Mouse (Mus musculus) stomach, postnatal 0 days (tissue): ENCODE results near the gene Tmcc2. TPM values are rescaled to one million over a fixed set of nuclear protein-coding genes. Genes with fewer than 3 reads are reported as not detected.

Experiments used
- ATAC-seq: fragments of 200-750 bp; cut with Nextera tagmentation; 2 replicates; pipeline ENCODE4 v1.8.0; 2017; ENCODE audit not compliant: low FRiP score, low TSS enrichment
- DNase-seq: peaks from one replicate; pipeline ENCODE4 v3.0.0-alpha.2; 2016; ENCODE audit warnings: low spot score
- H3K27ac ChIP-seq: fragments of 300-500 bp; sonication (generic); replicated peaks from 2 replicates; pipeline ENCODE4 v1.5.1; 2014; ENCODE audit warnings: mild to moderate bottlenecking, control low read depth
- H3K27me3 ChIP-seq: fragments of 300-500 bp; sonication (generic); 2 replicates; pipeline ENCODE4 v1.6.1; 2014; ENCODE audit warnings: low read length; ENCODE audit not compliant: control insufficient read depth, insufficient read depth
- H3K36me3 ChIP-seq: fragments of 300-500 bp; sonication (generic); 2 replicates; pipeline ENCODE4 v1.6.1; 2014; ENCODE audit warnings: low read length, mixed read lengths; ENCODE audit not compliant: control insufficient read depth, insufficient read depth
- H3K4me1 ChIP-seq: fragments of 300-500 bp; sonication (generic); replicated peaks from 2 replicates; pipeline ENCODE4 v1.6.1; 2014; ENCODE audit warnings: antibody characterized with exemption; ENCODE audit not compliant: control insufficient read depth, insufficient read depth
- H3K4me2 ChIP-seq: fragments of 300-500 bp; sonication (generic); replicated peaks from 2 replicates; pipeline ENCODE4 v1.6.1; 2014; ENCODE audit warnings: low read depth, mild to moderate bottlenecking, control low read depth, moderate library complexity
- H3K4me3 ChIP-seq: fragments of 300-500 bp; sonication (generic); 2 replicates; pipeline ENCODE4 v1.5.1; 2014; ENCODE audit warnings: low read depth, low read length, control low read depth
- H3K9ac ChIP-seq: fragments of 300-500 bp; sonication (generic); 2 replicates; pipeline ENCODE4 v1.6.1; 2014; ENCODE audit warnings: mild to moderate bottlenecking, low read length, control low read depth, mixed read lengths
- H3K9me3 ChIP-seq: fragments of 300-500 bp; sonication (generic); 2 replicates; pipeline ENCODE4 v1.6.1; 2016; ENCODE audit warnings: low read length; ENCODE audit not compliant: control insufficient read depth
- CTCF ChIP-seq: IDR thresholded peaks from 2 replicates; pipeline ENCODE4 v1.5.1; 2016; ENCODE audit warnings: antibody characterized with exemption, low read depth, mild to moderate bottlenecking, moderate library complexity
- EP300 ChIP-seq: optimal IDR thresholded peaks from 2 replicates; pipeline ENCODE3; 2016; ENCODE audit warnings: antibody characterized with exemption
- WGBS: fragments of 180-500 bp; shearing (Covaris S2); extraction: QIAGEN DNeasy Blood & Tissue Kit; methylation state at CpG from one replicate; pipeline ENCODE4 v1.1.7; 2014; 5-methylcytosine and 5-hydroxymethylcytosine counted together
- polyA plus RNA-seq: library from polyadenylated mRNA; unstranded; fragments of >200 nt; fragmentation: Nextera tagmentation; extraction: Ambion mirVana; gene quantifications from 2 replicates; pipeline ENCODE4 v1.2.1, GENCODE M21; 2015

The Tmcc2 gene
- polyA plus RNA-seq, 1 experiment from 2014 or later: 2.4 TPM

- no peak overlapping the region for H3K9ac ChIP-seq
Observed at GRCm38 (mm10) chr1:132322711-132323542, 68.2 kb downstream of the Tmcc2 start.

GRCm38 (mm10) chr1:132321821-132322580 lies 69.1 kb downstream of the Tmcc2 start:
- no peak overlapping the region for H3K4me3 ChIP-seq
- TF ChIP-seq CTCF (no peak), EP300 (no peak)
- DNase-seq (no peak), ATAC-seq (no peak)
- H3K9ac ChIP-seq: no peak overlapping the region
- H3K27me3 ChIP-seq: no peaks in the 10 kb centered on the region
- no peaks in the 10 kb centered on the region for H3K9me3 ChIP-seq
- WGBS: 64% methylated on average over 7 of the region's 7 CpGs
- no peaks in the 10 kb centered on the region for H3K36me3 ChIP-seq
- H3K27ac ChIP-seq: no peak overlapping the region
- 0 out of 2 replicates have a peak, but pooled peaks cover 2% of the 10 kb centered on the region for H3K4me1 ChIP-seq
- H3K4me2 ChIP-seq: no peak overlapping the region

More at GRCm38 (mm10) chr1:132322711-132323542, 68.2 kb downstream of the Tmcc2 start:
- DNase-seq: no peak
- H3K4me1 ChIP-seq: 0 out of 2 replicates have a peak, but pooled peaks cover 2% of the 10 kb centered on the region
- H3K4me2 ChIP-seq: no peak overlapping the region
- H3K36me3 ChIP-seq: no peaks in the 10 kb centered on the region
- 0 out of 2 replicates have a peak overlapping the region, but pooled peaks have one; percentile 13 for H3K27ac ChIP-seq
- H3K4me3 ChIP-seq: no peak overlapping the region
- WGBS: 35% methylated on average over 13 of the region's 13 CpGs
- no peaks in the 10 kb centered on the region for H3K27me3 ChIP-seq
- no peaks in the 10 kb centered on the region for H3K9me3 ChIP-seq
- TF ChIP-seq CTCF: no peak
- TF ChIP-seq EP300: no peak
- no peak for ATAC-seq

GRCm38 (mm10) chr1:132319242-132319641 lies 71.8 kb downstream of the Tmcc2 start:
- TF ChIP-seq CTCF (no peak), EP300 (no peak)
- Histone ChIP-seq H3K27ac (peak overlapping the region; percentile 61), H3K27me3 (no peaks in the 10 kb centered on the region), H3K4me3 (no peak overlapping the region), H3K9me3 (no peaks in the 10 kb centered on the region), H3K9ac (no peak overlapping the region), H3K36me3 (no peaks in the 10 kb centered on the region), H3K4me2 (no peak overlapping the region), H3K4me1 (0 out of 2 replicates have a peak, but pooled peaks cover 2% of the 10 kb centered on the region)
- ATAC-seq: peak; percentile 75
- DNase-seq: peak; percentile 87
- 44% methylated on average over 5 of the region's 5 CpGs for WGBS

- H3K27ac ChIP-seq: peak overlapping the region; percentile 58
- 0 out of 2 replicates have a peak, but pooled peaks cover 2% of the 10 kb centered on the region for H3K4me1 ChIP-seq
- H3K9me3 ChIP-seq: no peaks in the 10 kb centered on the region
- no peak for ATAC-seq
- H3K4me2 ChIP-seq: peak overlapping the region; percentile 29
- 0 out of 2 replicates have a peak overlapping the region, but pooled peaks have one; percentile 4 for H3K4me3 ChIP-seq
- H3K9ac ChIP-seq: no peak overlapping the region
- no peak for TF ChIP-seq EP300
- no peaks in the 10 kb centered on the region for H3K27me3 ChIP-seq
- WGBS: 46% methylated on average over 8 of the region's 8 CpGs
- H3K36me3 ChIP-seq: no peaks in the 10 kb centered on the region
- no peak for DNase-seq
Observed at GRCm38 (mm10) chr1:132317894-132318863, 72.9 kb downstream of the Tmcc2 start.

GRCm38 (mm10) chr1:132317413-132317812 lies 73.7 kb downstream of the Tmcc2 start:
- ATAC-seq: 0 out of 2 replicates have a peak, but pooled peaks have one; percentile 16
- peak; percentile 60 for DNase-seq

More at GRCm38 (mm10) chr1:132317413-132317812, 73.7 kb downstream of the Tmcc2 start:
- Histone ChIP-seq H3K4me2 (peak overlapping the region; percentile 29), H3K27ac (peak overlapping the region; percentile 58), H3K9ac (no peak overlapping the region), H3K9me3 (no peaks in the 10 kb centered on the region), H3K4me1 (0 out of 2 replicates have a peak, but pooled peaks cover 2% of the 10 kb centered on the region), H3K4me3 (0 out of 2 replicates have a peak overlapping the region, but pooled peaks have one; percentile 4), H3K27me3 (no peaks in the 10 kb centered on the region), H3K36me3 (no peaks in the 10 kb centered on the region)
- no peak for TF ChIP-seq EP300
- TF ChIP-seq CTCF: no peak
- 45% methylated on average over 4 of the region's 4 CpGs for WGBS
